Mouse (Mus musculus) heart, postnatal 4 days (tissue): ENCODE results near the gene Vmn1r18. TPM values are rescaled to one million over a fixed set of nuclear protein-coding genes. Genes with fewer than 3 reads are reported as not detected.
"Not testable (repeated sequence)": the region's sequence is repeated elsewhere in the genome, so short reads cannot be mapped to it uniquely, and the experiment has no call there.

Experiments
- DNase-seq: peaks from one replicate; pipeline ENCODE4 v3.0.0; 2021
- total RNA-seq, 2 experiments: library from RNA; stranded (reverse); gene quantifications; 2 replicates each; pipeline ENCODE4 v1.2.3; 2021

Gene Vmn1r18
- not detected for total RNA-seq

DNA sequence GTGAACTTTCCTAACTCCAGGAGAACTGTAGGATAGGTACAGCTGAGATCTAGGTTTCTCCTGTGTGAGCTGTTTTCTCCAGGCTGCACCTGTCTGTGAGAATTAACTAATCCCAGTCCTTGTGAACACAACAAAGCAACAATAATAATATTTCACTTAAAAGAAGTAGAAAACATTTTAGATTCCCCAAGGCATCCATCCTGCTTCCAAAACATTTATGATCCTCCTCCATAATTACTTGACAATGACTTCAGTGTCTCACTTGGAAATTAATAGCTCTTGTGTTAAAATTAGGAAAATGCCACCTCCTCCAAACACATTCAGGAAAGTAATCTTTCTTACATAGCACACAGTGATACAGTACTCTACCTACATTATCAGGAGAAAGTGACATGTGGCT, at the start of gene Vmn1r18:
TSS of gene Vmn1r18 (minus strand) at position 101 of the 400 bp plus-strand sequence.
- no peak for DNase-seq

DNA sequence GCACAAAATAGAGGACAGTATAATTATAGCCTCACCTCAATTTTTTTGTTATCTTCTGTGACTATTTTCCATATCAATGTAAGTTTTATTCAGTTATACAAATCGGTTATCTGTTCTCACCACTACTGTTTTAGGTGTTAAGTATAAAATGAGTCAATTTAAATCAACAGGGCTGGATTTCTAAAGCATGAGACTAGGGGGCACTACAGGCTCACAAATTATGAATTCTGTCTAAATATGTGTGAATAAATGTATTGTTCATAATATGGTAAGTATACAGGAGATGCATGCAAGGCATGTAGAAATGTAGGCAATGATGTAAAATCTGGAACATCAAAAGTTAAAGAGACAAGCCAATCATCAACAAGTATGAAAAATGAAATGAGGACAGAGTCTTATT, 35.6 kb upstream of the Vmn1r18 start:
- peak; percentile 5 for DNase-seq

DNA sequence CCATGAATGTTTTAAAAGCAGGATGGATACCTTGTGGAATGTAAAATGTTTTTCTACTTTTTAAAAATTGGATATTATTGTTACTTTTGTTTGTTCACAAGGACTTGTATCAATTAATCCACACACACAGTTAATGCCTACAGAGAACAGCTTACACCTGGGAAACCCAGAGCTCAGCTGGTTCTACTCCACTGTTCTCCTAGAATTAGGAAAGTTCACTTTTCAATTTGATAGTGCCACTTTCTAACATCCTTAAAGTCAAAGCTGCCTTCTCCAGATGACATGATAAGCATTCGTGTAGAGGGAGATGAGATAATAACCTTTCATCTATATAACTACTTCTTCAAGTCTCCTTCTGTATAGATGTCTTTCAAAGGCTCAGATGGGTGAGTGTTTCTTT, 33.0 kb upstream of the Vmn1r18 start, which contains the start of gene Vmn1r20:
TSS of gene Vmn1r20 (plus strand) at position 301 of the 400 bp plus-strand sequence.
- DNase-seq = no peak

DNA sequence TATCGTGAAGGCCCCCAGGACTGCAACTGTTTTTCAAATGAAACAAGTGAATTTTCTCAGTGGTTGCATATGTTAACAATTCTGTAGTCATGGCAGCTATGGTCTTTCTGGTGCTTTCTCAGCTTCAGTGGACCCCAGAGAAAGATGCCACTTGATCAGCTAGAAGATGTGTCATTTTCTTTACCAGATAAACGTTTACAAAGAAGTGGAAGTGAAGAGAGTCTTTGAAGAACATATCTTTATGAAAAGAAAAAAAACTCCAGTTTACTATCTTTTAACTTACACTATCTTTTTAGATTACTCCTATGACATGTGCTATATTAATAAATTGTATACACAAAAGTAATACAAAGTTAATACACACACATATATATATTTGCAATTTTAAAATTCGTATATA, 7.9 kb upstream of the Vmn1r18 start, which contains the start of gene Vmn1r19:
TSS of gene Vmn1r19 (plus strand) at position 301 of the 400 bp plus-strand sequence.
- not testable (repeated sequence) for DNase-seq

DNA sequence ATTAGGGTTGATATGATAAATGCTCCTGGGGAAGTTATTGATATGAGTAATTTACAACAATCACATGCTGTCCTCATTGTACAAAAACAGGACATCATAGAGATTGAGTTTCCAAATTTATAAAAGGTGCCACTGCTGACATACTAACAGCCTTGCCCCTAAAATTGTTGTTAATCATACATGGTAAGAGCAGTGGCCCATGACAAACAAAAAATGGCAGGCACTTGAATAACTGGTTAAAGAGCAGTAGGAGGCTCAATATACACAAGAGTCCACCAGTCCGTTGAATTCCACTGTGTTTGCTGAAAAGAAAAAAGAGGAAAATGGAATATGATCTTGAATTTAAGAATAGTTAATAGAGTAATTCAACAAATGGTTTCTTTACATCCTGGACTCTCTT, 28.1 kb downstream of the Vmn1r18 start:
- no peak for DNase-seq

DNA sequence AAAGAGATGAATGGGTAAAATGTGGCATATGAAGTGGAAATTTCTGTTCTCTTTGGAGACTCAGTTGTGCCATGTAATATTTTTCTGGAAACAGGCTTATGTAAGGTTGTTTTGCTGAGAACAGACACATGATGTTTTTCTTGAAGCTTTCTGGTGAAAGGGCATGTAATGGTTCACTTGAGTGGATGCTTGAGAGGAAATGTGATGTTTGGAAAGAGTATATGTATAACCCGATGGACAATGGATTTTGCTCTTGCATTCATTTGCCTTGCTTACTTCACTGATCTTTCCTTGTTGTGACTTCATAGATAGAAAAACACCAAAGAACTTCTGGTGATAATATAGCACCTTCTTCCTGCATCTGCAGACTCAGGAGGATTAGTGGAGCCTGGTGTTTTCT, 29.7 kb downstream of the Vmn1r18 start:
- DNase-seq = not testable (repeated sequence)

DNA sequence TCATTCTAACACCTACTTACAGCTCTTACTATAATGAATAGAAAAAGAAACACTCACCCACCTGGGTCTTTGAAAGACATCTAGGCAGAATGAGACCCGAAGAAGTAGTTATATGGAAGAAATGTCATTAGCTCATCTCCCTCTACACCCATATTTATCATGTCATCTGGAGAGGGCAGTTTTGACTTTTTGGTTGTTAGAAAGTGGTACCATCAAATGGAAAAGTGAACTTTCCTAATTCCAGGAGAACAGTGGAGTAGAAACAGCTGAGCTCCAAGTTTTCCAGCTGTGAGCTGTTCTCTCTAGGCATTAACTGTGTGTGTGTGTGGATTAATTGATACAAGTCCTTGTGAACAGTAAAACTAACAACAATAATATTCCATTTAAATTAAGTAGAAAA, 32.0 kb downstream of the Vmn1r18 start, which contains the start of gene Vmn1r17:
TSS of gene Vmn1r17 (minus strand) at position 101 of the 400 bp plus-strand sequence.
- DNase-seq = no peak

DNA sequence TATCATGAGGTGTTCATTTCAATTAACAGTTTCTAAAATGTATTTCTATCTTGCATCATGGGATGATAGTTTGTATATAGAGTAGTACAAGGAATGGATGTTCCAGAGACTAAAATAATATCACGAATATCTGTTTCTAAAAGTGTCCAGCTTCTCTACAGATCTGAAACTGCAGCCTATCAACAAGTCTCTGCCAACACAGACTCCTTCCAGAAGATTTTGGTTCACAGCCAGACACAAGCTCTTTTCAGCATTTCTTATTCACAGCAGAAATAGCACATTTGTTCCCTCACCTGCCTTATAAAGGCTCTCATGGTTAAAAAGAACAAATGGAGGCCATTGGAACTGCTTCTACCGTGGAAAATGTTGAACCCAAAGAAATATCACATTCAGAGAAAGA, 38.7 kb downstream of the Vmn1r18 start:
- DNase-seq = no peak

DNA sequence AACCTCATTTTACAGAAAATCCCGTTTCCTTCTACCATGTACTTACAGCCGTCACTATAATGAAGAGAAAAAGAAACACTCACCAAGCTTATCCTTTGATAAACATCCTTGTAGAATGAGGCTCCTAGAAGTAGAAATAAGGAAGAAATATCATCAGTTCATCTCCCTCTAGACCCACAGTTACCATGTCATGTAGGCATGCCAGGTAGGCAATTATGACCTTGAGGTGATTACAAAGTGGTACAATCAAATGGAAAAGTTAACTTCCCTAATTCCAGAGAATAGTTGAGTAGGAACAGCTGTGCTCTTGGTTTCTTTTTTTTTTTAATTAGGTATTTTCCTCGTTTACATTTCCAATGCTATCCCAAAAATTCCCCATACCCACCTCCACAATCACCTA, 66.2 kb downstream of the Vmn1r18 start, which contains the start of gene Vmn1r16:
TSS of gene Vmn1r16 (minus strand) at position 101 of the 400 bp plus-strand sequence.
- no peak for DNase-seq

Other genes starting within 250 kb of the Vmn1r18 start
- not detected for gene Vmn1r12, start 238.9 kb downstream of the Vmn1r18 start, total RNA-seq
- not detected for gene Vmn1r13, start 192.5 kb downstream of the Vmn1r18 start, total RNA-seq
- gene Vmn1r14, start 164.1 kb downstream of the Vmn1r18 start, total RNA-seq = not detected
- not detected for gene Vmn1r15, start 137.8 kb downstream of the Vmn1r18 start, total RNA-seq
- gene Vmn1r16, start 66.3 kb downstream of the Vmn1r18 start, total RNA-seq = not detected
- not detected for gene Vmn1r17, start 32.1 kb downstream of the Vmn1r18 start, total RNA-seq
- gene Vmn1r19, start 8.0 kb upstream of the Vmn1r18 start, total RNA-seq = not detected
- gene Vmn1r20, start 33.1 kb upstream of the Vmn1r18 start, total RNA-seq = not detected
- gene Ppm1k, start 139.7 kb upstream of the Vmn1r18 start, total RNA-seq = 10 to 100 TPM; 14.7 to 18.8 TPM
- 1 to 10 TPM; 5.6 to 5.7 TPM for gene Herc6, start 185.2 kb upstream of the Vmn1r18 start, total RNA-seq